Mouse (Mus musculus): ENCODE measurements around the gene Selenon. TPM values are rescaled to one million over a fixed set of nuclear protein-coding genes. Genes with fewer than 3 reads are reported as not detected.
A peak's percentile ranks its signal among the peaks of the same experiment; 100 is the strongest.

The Selenon gene
- polyA plus RNA-seq, 1 experiment from 2014 or later = 48.0 TPM

GRCm38 (mm10) chr4:134538997-134539580 lies 12.9 kb downstream of the Selenon start:
- no peak overlapping the region for H3K27ac ChIP-seq (ENCODE audit: low read depth, low read length)
- H3K4me1 ChIP-seq (ENCODE audit: control insufficient read depth, insufficient read depth, low read length) = peaks cover 6% of the 10 kb centered on the region
- H3K27me3 ChIP-seq (ENCODE audit: control insufficient read depth, insufficient read depth, low read length) = no peaks in the 10 kb centered on the region
- DNase-seq (ENCODE audit: low spot score) = no peak
- no peak overlapping the region for H3K4me2 ChIP-seq (ENCODE audit: low read depth)
- H3K36me3 ChIP-seq (ENCODE audit: control insufficient read depth, insufficient read depth, low read length) = peaks cover 7% of the 10 kb centered on the region
- WGBS = 93% methylated on average over 10 of the region's 10 CpGs
- H3K9me3 ChIP-seq (ENCODE audit: control insufficient read depth, low read length) = no peaks in the 10 kb centered on the region
- H3K9ac ChIP-seq (ENCODE audit: low read length) = no peak overlapping the region
- H3K4me3 ChIP-seq (ENCODE audit: low read depth, low read length) = no peak overlapping the region
- ATAC-seq (ENCODE audit: insufficient read depth, low FRiP score, low TSS enrichment) = no peak

GRCm38 (mm10) chr4:134535787-134536151 lies 16.2 kb downstream of the Selenon start:
- H3K36me3 ChIP-seq (ENCODE audit: control insufficient read depth, insufficient read depth, low read length) = peaks cover 7% of the 10 kb centered on the region; the same call in 1 of the 2 replicates
- ATAC-seq (ENCODE audit: insufficient read depth, low FRiP score, low TSS enrichment) = peak; percentile 51

GRCm38 (mm10) chr4:134534932-134535786 lies 16.8 kb downstream of the Selenon start, which contains the start of gene Mtfr1l:
TSS of gene Mtfr1l (minus strand) at chr4:134535387.
- Histone ChIP-seq H3K27me3 (ENCODE audit: control insufficient read depth, insufficient read depth, low read length) (no peaks in the 10 kb centered on the region), H3K4me3 (ENCODE audit: low read depth, low read length) (peak within 1 kb of the TSS; percentile 91), H3K9me3 (ENCODE audit: control insufficient read depth, low read length) (no peaks in the 10 kb centered on the region), H3K27ac (ENCODE audit: low read depth, low read length) (peak within 1 kb of the TSS; percentile 70; the same call in 1 of the 2 replicates), H3K36me3 (ENCODE audit: control insufficient read depth, insufficient read depth, low read length) (peaks cover 11% of the 10 kb centered on the region), H3K4me1 (ENCODE audit: control insufficient read depth, insufficient read depth, low read length) (peaks cover 9% of the 10 kb centered on the region), H3K4me2 (ENCODE audit: low read depth) (peak within 1 kb of the TSS; percentile 97), H3K9ac (ENCODE audit: low read length) (peak within 1 kb of the TSS; percentile 80)
- under 1% methylated on average over 71 of the region's 71 CpGs for WGBS
- DNase-seq (ENCODE audit: low spot score) = peak; percentile 97
- peak; percentile 96 for ATAC-seq (ENCODE audit: insufficient read depth, low FRiP score, low TSS enrichment)

More at GRCm38 (mm10) chr4:134535787-134536151, 16.2 kb downstream of the Selenon start:
- DNase-seq (ENCODE audit: low spot score) = no peak
- H3K27me3 ChIP-seq (ENCODE audit: control insufficient read depth, insufficient read depth, low read length) = no peaks in the 10 kb centered on the region
- H3K27ac ChIP-seq (ENCODE audit: low read depth, low read length) = no peak overlapping the region
- H3K9me3 ChIP-seq (ENCODE audit: control insufficient read depth, low read length) = no peaks in the 10 kb centered on the region
- H3K4me1 ChIP-seq (ENCODE audit: control insufficient read depth, insufficient read depth, low read length) = peaks cover 9% of the 10 kb centered on the region
- H3K9ac ChIP-seq (ENCODE audit: low read length) = peak overlapping the region; percentile 54
- peak overlapping the region; percentile 97 for H3K4me2 ChIP-seq (ENCODE audit: low read depth)
- peak overlapping the region; percentile 91 for H3K4me3 ChIP-seq (ENCODE audit: low read depth, low read length)
- WGBS = 23% methylated on average over 8 of the region's 8 CpGs

GRCm38 (mm10) chr4:134534124-134534886 lies 17.7 kb downstream of the Selenon start:
- DNase-seq (ENCODE audit: low spot score) = peak; percentile 67
- Histone ChIP-seq H3K9ac (ENCODE audit: low read length) (peak overlapping the region; percentile 80), H3K4me2 (ENCODE audit: low read depth) (peak overlapping the region; percentile 97), H3K9me3 (ENCODE audit: control insufficient read depth, low read length) (no peaks in the 10 kb centered on the region), H3K27me3 (ENCODE audit: control insufficient read depth, insufficient read depth, low read length) (no peaks in the 10 kb centered on the region), H3K4me1 (ENCODE audit: control insufficient read depth, insufficient read depth, low read length) (peaks cover 9% of the 10 kb centered on the region), H3K36me3 (ENCODE audit: control insufficient read depth, insufficient read depth, low read length) (peaks cover 10% of the 10 kb centered on the region), H3K27ac (ENCODE audit: low read depth, low read length) (peak overlapping the region; percentile 70; the same call in 1 of the 2 replicates), H3K4me3 (ENCODE audit: low read depth, low read length) (peak overlapping the region; percentile 91)
- 1% methylated on average over 57 of the region's 57 CpGs for WGBS
- no peak for ATAC-seq (ENCODE audit: insufficient read depth, low FRiP score, low TSS enrichment)

GRCm38 (mm10) chr4:134533421-134533820 lies 18.5 kb downstream of the Selenon start:
- ATAC-seq (ENCODE audit: insufficient read depth, low FRiP score, low TSS enrichment) = no peak
- H3K27me3 ChIP-seq (ENCODE audit: control insufficient read depth, insufficient read depth, low read length) = no peaks in the 10 kb centered on the region
- no peak overlapping the region for H3K4me3 ChIP-seq (ENCODE audit: low read depth, low read length)
- peaks cover 9% of the 10 kb centered on the region for H3K36me3 ChIP-seq (ENCODE audit: control insufficient read depth, insufficient read depth, low read length)
- no peak overlapping the region for H3K27ac ChIP-seq (ENCODE audit: low read depth, low read length)
- no peaks in the 10 kb centered on the region for H3K9me3 ChIP-seq (ENCODE audit: control insufficient read depth, low read length)
- DNase-seq (ENCODE audit: low spot score) = no peak
- H3K4me2 ChIP-seq (ENCODE audit: low read depth) = no peak overlapping the region
- peaks cover 9% of the 10 kb centered on the region for H3K4me1 ChIP-seq (ENCODE audit: control insufficient read depth, insufficient read depth, low read length)
- WGBS = 83% methylated on average over 4 of the region's 4 CpGs
- no peak overlapping the region for H3K9ac ChIP-seq (ENCODE audit: low read length)

- no peak overlapping the region for H3K4me2 ChIP-seq (ENCODE audit: low read depth)
- WGBS = 90% methylated on average over 4 of the region's 4 CpGs
- no peak for ATAC-seq (ENCODE audit: insufficient read depth, low FRiP score, low TSS enrichment)
These were observed 19.0 kb downstream of the Selenon start for GRCm38 (mm10) chr4:134532928-134533327.

GRCm38 (mm10) chr4:134526220-134526619 lies 25.7 kb downstream of the Selenon start:
- ATAC-seq (ENCODE audit: insufficient read depth, low FRiP score, low TSS enrichment) (no peak), DNase-seq (ENCODE audit: low spot score) (no peak)
- Histone ChIP-seq H3K9me3 (ENCODE audit: control insufficient read depth, low read length) (no peaks in the 10 kb centered on the region), H3K27ac (ENCODE audit: low read depth, low read length) (no peak overlapping the region), H3K4me2 (ENCODE audit: low read depth) (no peak overlapping the region), H3K36me3 (ENCODE audit: control insufficient read depth, insufficient read depth, low read length) (peaks cover 18% of the 10 kb centered on the region), H3K4me1 (ENCODE audit: control insufficient read depth, insufficient read depth, low read length) (no peaks in the 10 kb centered on the region), H3K4me3 (ENCODE audit: low read depth, low read length) (no peak overlapping the region), H3K27me3 (ENCODE audit: control insufficient read depth, insufficient read depth, low read length) (no peaks in the 10 kb centered on the region), H3K9ac (ENCODE audit: low read length) (no peak overlapping the region)
- 89% methylated on average over 5 of the region's 5 CpGs for WGBS

More at GRCm38 (mm10) chr4:134532928-134533327, 19.0 kb downstream of the Selenon start:
- H3K9me3 ChIP-seq (ENCODE audit: control insufficient read depth, low read length) = no peaks in the 10 kb centered on the region
- no peak overlapping the region for H3K4me3 ChIP-seq (ENCODE audit: low read depth, low read length)
- no peak for DNase-seq (ENCODE audit: low spot score)
- no peaks in the 10 kb centered on the region for H3K27me3 ChIP-seq (ENCODE audit: control insufficient read depth, insufficient read depth, low read length)
- H3K4me1 ChIP-seq (ENCODE audit: control insufficient read depth, insufficient read depth, low read length) = peaks cover 9% of the 10 kb centered on the region
- H3K9ac ChIP-seq (ENCODE audit: low read length) = no peak overlapping the region
- H3K36me3 ChIP-seq (ENCODE audit: control insufficient read depth, insufficient read depth, low read length) = peaks cover 9% of the 10 kb centered on the region
- H3K27ac ChIP-seq (ENCODE audit: low read depth, low read length) = no peak overlapping the region

- Histone ChIP-seq H3K36me3 (ENCODE audit: control insufficient read depth, insufficient read depth, low read length) (peaks cover 18% of the 10 kb centered on the region), H3K27ac (ENCODE audit: low read depth, low read length) (no peak overlapping the region), H3K4me3 (ENCODE audit: low read depth, low read length) (no peak overlapping the region), H3K27me3 (ENCODE audit: control insufficient read depth, insufficient read depth, low read length) (no peaks in the 10 kb centered on the region), H3K4me1 (ENCODE audit: control insufficient read depth, insufficient read depth, low read length) (no peaks in the 10 kb centered on the region), H3K9me3 (ENCODE audit: control insufficient read depth, low read length) (no peaks in the 10 kb centered on the region), H3K4me2 (ENCODE audit: low read depth) (no peak overlapping the region), H3K9ac (ENCODE audit: low read length) (no peak overlapping the region)
- WGBS = 79% methylated on average over 5 of the region's 5 CpGs
- ATAC-seq (ENCODE audit: insufficient read depth, low FRiP score, low TSS enrichment) = no peak
- DNase-seq (ENCODE audit: low spot score) = no peak
These were observed 26.2 kb downstream of the Selenon start for GRCm38 (mm10) chr4:134525806-134526205.
